In genomic region chr19:59114152-59114551, GRCm38 (mm10) we compare ENCODE assay signal across 13 mouse cellular contexts. TPM values are rescaled to one million over a fixed set of nuclear protein-coding genes. Genes with fewer than 3 reads are reported as not detected.
DNase-seq lines count a peak whose midpoint lies in the region; ATAC-seq and TF ChIP-seq lines count a peak whose summit lies in the region.
"Had no signal": no experiment of that assay in that cellular context is flagged by ENCODE, and none has a peak within 500 bp of the region (broad histone marks: within the 10 kb centered on the region; RNA-seq: fewer than 3 reads in every experiment).

No protein-coding gene starts in this region.

- no peak for TF ChIP-seq RAD21 in MEL (IDR thresholded peaks at IDR 0.05; ENCODE audit: low read depth, low read length)

- H3K9me3 ChIP-seq in lung, postnatal 0 days (ENCODE audit: low read length), result no peaks in the 10 kb centered on the region
- no peaks in the 10 kb centered on the region for H3K9me3 ChIP-seq in MEL (replicated peaks; ENCODE audit: insufficient read depth, low read length)
- no peaks in the 10 kb centered on the region for H3K9me3 ChIP-seq in embryonic facial prominence, embryonic 14.5 days (ENCODE audit: control insufficient read depth, low read length)
- H3K9me3 ChIP-seq in stomach, embryonic 14.5 days (ENCODE audit: control insufficient read depth, low read depth, low read length), result no peaks in the 10 kb centered on the region
- H3K9me3 ChIP-seq in forebrain, embryonic 10.5 days, result no peaks in the 10 kb centered on the region
- H3K9me3 ChIP-seq: forebrain, embryonic 13.5 days; neural tube, embryonic 13.5 days had no signal

- no peak overlapping the region for H3K4me3 ChIP-seq in lung, postnatal 0 days (ENCODE audit: low read depth, low read length)
- peak overlapping the region; percentile 45 to 71 for H3K4me3 ChIP-seq in MEL (ENCODE audit: control insufficient read depth in 1 of 2, insufficient read depth in 1 of 2, low read depth in 2 of 2, low read length in 2 of 2)
- peak overlapping the region; percentile 9; the same call in 1 of the 2 replicates for H3K4me3 ChIP-seq in embryonic facial prominence, embryonic 14.5 days (ENCODE audit: low read depth, low read length)
- H3K4me3 ChIP-seq in stomach, embryonic 14.5 days (ENCODE audit: low read depth, low read length), result no peak overlapping the region; the same call in 1 of the 2 replicates
- no peak overlapping the region for H3K4me3 ChIP-seq in forebrain, embryonic 10.5 days
- H3K4me3 ChIP-seq: forebrain, embryonic 13.5 days; neural tube, embryonic 13.5 days had no signal

- H3K4me1 ChIP-seq in lung, postnatal 0 days (ENCODE audit: insufficient read depth, low read depth, low read length), result no peaks in the 10 kb centered on the region
- no peaks in the 10 kb centered on the region for H3K4me1 ChIP-seq in MEL (ENCODE audit: control insufficient read depth in 1 of 2, insufficient read depth in 2 of 2, low read length in 2 of 2)
- no peaks in the 10 kb centered on the region for H3K4me1 ChIP-seq in embryonic facial prominence, embryonic 14.5 days (ENCODE audit: control insufficient read depth, insufficient read depth, low read length)
- no peaks in the 10 kb centered on the region for H3K4me1 ChIP-seq in stomach, embryonic 14.5 days (ENCODE audit: control insufficient read depth, insufficient read depth, low read length)
- peaks cover 14% of the 10 kb centered on the region for H3K4me1 ChIP-seq in forebrain, embryonic 10.5 days
- H3K4me1 ChIP-seq: forebrain, embryonic 13.5 days; neural tube, embryonic 13.5 days had no signal

- H3K36me3 ChIP-seq in lung, postnatal 0 days (ENCODE audit: insufficient read depth, low read length), result no peaks in the 10 kb centered on the region
- no peaks in the 10 kb centered on the region for H3K36me3 ChIP-seq in MEL (ENCODE audit: control insufficient read depth in 1 of 2, insufficient read depth in 2 of 2, low read length in 2 of 2)
- H3K36me3 ChIP-seq in embryonic facial prominence, embryonic 14.5 days (ENCODE audit: control insufficient read depth, insufficient read depth, low read length), result no peaks in the 10 kb centered on the region
- no peaks in the 10 kb centered on the region for H3K36me3 ChIP-seq in stomach, embryonic 14.5 days (ENCODE audit: control insufficient read depth, insufficient read depth, low read length)
- no peaks in the 10 kb centered on the region for H3K36me3 ChIP-seq in forebrain, embryonic 10.5 days (replicated peaks)
- H3K36me3 ChIP-seq: neural tube, embryonic 13.5 days had no signal

- no peak for TF ChIP-seq EP300 in lung, postnatal 0 days (IDR thresholded peaks at IDR 0.05)
- no peak for TF ChIP-seq EP300 in MEL (IDR thresholded peaks at IDR 0.05; ENCODE audit: low read depth in 1 of 2, low read length in 2 of 2)

- DNase-seq in lung, postnatal 0 days (ENCODE audit: low spot score), result peak; percentile 12
- DNase-seq in lung, postnatal 14 days, result no peak
- DNase-seq in MEL (ENCODE audit: low read depth, low spot score), result no peak
- no peak for DNase-seq in embryonic facial prominence, embryonic 14.5 days (ENCODE audit: low spot score)
- no peak for DNase-seq in forebrain, embryonic 10.5 days (ENCODE audit: extremely low spot score, low spot score)
- no peak for DNase-seq in adrenal gland, adult 2 months
- DNase-seq: kidney, postnatal 14 days had no signal

- TF ChIP-seq CTCF in lung, postnatal 0 days (IDR thresholded peaks at IDR 0.05), result no peak
- TF ChIP-seq CTCF in MEL (IDR thresholded peaks at IDR 0.05 in 2 of 3, conservative IDR thresholded peaks at IDR 0.05 in 1 of 3; ENCODE audit: control insufficient read depth in 1 of 3, insufficient read depth in 1 of 3, low read depth in 2 of 3, low read length in 3 of 3, poor library complexity in 1 of 3, severe bottlenecking in 1 of 3), result no peak

- no peak overlapping the region for H3K9ac ChIP-seq in lung, postnatal 0 days (replicated peaks; ENCODE audit: low read depth)
- H3K9ac ChIP-seq in MEL (ENCODE audit: control insufficient read depth, low read depth, low read length, poor library complexity, severe bottlenecking), result no peak overlapping the region
- H3K9ac ChIP-seq in embryonic facial prominence, embryonic 14.5 days (ENCODE audit: low read depth, low read length), result no peak overlapping the region
- no peak overlapping the region for H3K9ac ChIP-seq in stomach, embryonic 14.5 days (replicated peaks; ENCODE audit: low read depth, low read length)
- H3K9ac ChIP-seq: forebrain, embryonic 13.5 days; neural tube, embryonic 13.5 days had no signal

- no peak for ATAC-seq in lung, postnatal 0 days
- no peak for ATAC-seq in embryonic facial prominence, embryonic 14.5 days (ENCODE audit: low read depth)
- ATAC-seq in stomach, embryonic 14.5 days (ENCODE audit: insufficient number of reproducible peaks, insufficient read depth, low FRiP score, low read depth), result no peak
- ATAC-seq: forebrain, embryonic 13.5 days had no signal

- TF ChIP-seq POLR2A in MEL (IDR thresholded peaks at IDR 0.05; ENCODE audit: control insufficient read depth in 1 of 2, insufficient read depth in 1 of 2, low read depth in 1 of 2, low read length in 2 of 2, poor library complexity in 1 of 2), result no peak

- WGBS in lung, postnatal 0 days, result 44% methylated on average over 4 of the region's 4 CpGs
- 51% methylated on average over 4 of the region's 4 CpGs for WGBS in embryonic facial prominence, embryonic 14.5 days
- WGBS in stomach, embryonic 14.5 days, result 48% methylated on average over 4 of the region's 4 CpGs
- 79% methylated on average over 4 of the region's 4 CpGs for WGBS in forebrain, embryonic 10.5 days

- H3K27ac ChIP-seq in lung, postnatal 0 days (ENCODE audit: low read length), result no peak overlapping the region
- H3K27ac ChIP-seq in MEL (ENCODE audit: control insufficient read depth, low read depth, low read length), result no peak overlapping the region
- H3K27ac ChIP-seq in embryonic facial prominence, embryonic 14.5 days (replicated peaks; ENCODE audit: low read depth, low read length), result no peak overlapping the region
- no peak overlapping the region for H3K27ac ChIP-seq in stomach, embryonic 14.5 days (ENCODE audit: low read length)
- no peak overlapping the region for H3K27ac ChIP-seq in forebrain, embryonic 10.5 days
- H3K27ac ChIP-seq: forebrain, embryonic 13.5 days; neural tube, embryonic 13.5 days had no signal

- peak overlapping the region; percentile 25; the same call in 1 of the 2 replicates for H3K4me2 ChIP-seq in lung, postnatal 0 days (replicated peaks; ENCODE audit: low read depth, low read length)
- H3K4me2 ChIP-seq in embryonic facial prominence, embryonic 14.5 days (ENCODE audit: low read depth, low read length), result peak overlapping the region; percentile 34
- peak overlapping the region; percentile 25; the same call in 1 of the 2 replicates for H3K4me2 ChIP-seq in stomach, embryonic 14.5 days (replicated peaks; ENCODE audit: low read depth, low read length)
- H3K4me2 ChIP-seq: forebrain, embryonic 13.5 days; neural tube, embryonic 13.5 days had no signal

- no peaks in the 10 kb centered on the region for H3K79me2 ChIP-seq in MEL (ENCODE audit: control insufficient read depth, insufficient read depth, low read length, poor library complexity)

- no peaks in the 10 kb centered on the region for H3K27me3 ChIP-seq in lung, postnatal 0 days (replicated peaks; ENCODE audit: insufficient read depth, low read length)
- no peaks in the 10 kb centered on the region for H3K27me3 ChIP-seq in MEL (ENCODE audit: control insufficient read depth in 1 of 2, insufficient read depth in 2 of 2, low read length in 2 of 2)
- H3K27me3 ChIP-seq in embryonic facial prominence, embryonic 14.5 days (replicated peaks; ENCODE audit: control insufficient read depth, insufficient read depth, low read length), result no peaks in the 10 kb centered on the region
- H3K27me3 ChIP-seq in stomach, embryonic 14.5 days (ENCODE audit: control insufficient read depth, insufficient read depth, low read length), result no peaks in the 10 kb centered on the region
- peaks cover 42% of the 10 kb centered on the region for H3K27me3 ChIP-seq in forebrain, embryonic 10.5 days (ENCODE audit: poor library complexity, severe bottlenecking)

TF ChIP-seq in MEL, 35 proteins besides CTCF, POLR2A, EP300 and RAD21 (continues in another document):
- TF ChIP-seq GABPA (IDR thresholded peaks at IDR 0.05; ENCODE audit: low read depth, low read length), result no peak
- TF ChIP-seq POLR2AphosphoS2 (IDR thresholded peaks at IDR 0.05; ENCODE audit: low read length), result no peak
- no peak for TF ChIP-seq POLR2AphosphoS5 (IDR thresholded peaks at IDR 0.05; ENCODE audit: borderline replicate concordance, low read depth, low read length)
- no peak for TF ChIP-seq ZMIZ1 (IDR thresholded peaks at IDR 0.05; ENCODE audit: low read depth, low read length)
- no peak for TF ChIP-seq KAT2A (conservative IDR thresholded peaks at IDR 0.05; ENCODE audit: low read depth, low read length)
- no peak for TF ChIP-seq HCFC1 (IDR thresholded peaks at IDR 0.05; ENCODE audit: low read depth, low read length)
- TF ChIP-seq USF2 (IDR thresholded peaks at IDR 0.05; ENCODE audit: borderline replicate concordance in 1 of 2, insufficient read depth in 1 of 2, low read depth in 1 of 2, low read length in 2 of 2), result no peak

RNA-seq across cellular contexts. Expression of gene Shtn1, which starts 38.3 kb away (rescaled TPM):
- 8.8 and 9.0 TPM in 2 replicates for polyA plus RNA-seq in lung, postnatal 0 days (2015; fragmentation: Nextera tagmentation; extraction: Ambion mirVana)
- 0.10 TPM in 1 of 2 replicates, not detected in the other for total RNA-seq in MEL (2012; rRNA removed)
- polyA plus RNA-seq in MEL (2012; ENCODE audit: insufficient read depth in 1 of 2, insufficient read length in 2 of 2, low read depth in 1 of 2, low replicate concordance in 2 of 2, missing spikeins in 1 of 2), result under 1 TPM in 1 of 2 experiments, not detected in 1; 0.17 TPM
- 6.9 and 7.0 TPM in 2 replicates for polyA plus RNA-seq in embryonic facial prominence, embryonic 14.5 days (2014; fragmentation: Nextera tagmentation; extraction: Ambion mirVana)
- polyA plus RNA-seq in stomach, embryonic 14.5 days (2014; fragmentation: Nextera tagmentation; extraction: Ambion mirVana), result 9.9 and 11.8 TPM in 2 replicates
- polyA plus RNA-seq in forebrain, embryonic 10.5 days (2016; fragmentation: Nextera tagmentation; extraction: Ambion mirVana), result 4.1 and 4.7 TPM in 2 replicates
- total RNA-seq in adrenal gland, adult 2 months (2021), result 10 to 100 TPM; 19.8 to 20.5 TPM
- polyA plus RNA-seq in adrenal gland, adult 2 months (2012; rRNA removed), result 1.9 and 2.5 TPM in 2 replicates

RNA-seq across cellular contexts. Expression of gene Vax1, which starts 55.7 kb away (rescaled TPM):
- not detected in 2 replicates for polyA plus RNA-seq in lung, postnatal 0 days (2015; fragmentation: Nextera tagmentation; extraction: Ambion mirVana)
- not detected in 2 replicates for total RNA-seq in MEL (2012; rRNA removed)
- not detected for polyA plus RNA-seq in MEL (2012; ENCODE audit: insufficient read depth in 1 of 2, insufficient read length in 2 of 2, low read depth in 1 of 2, low replicate concordance in 2 of 2, missing spikeins in 1 of 2)
- polyA plus RNA-seq in embryonic facial prominence, embryonic 14.5 days (2014; fragmentation: Nextera tagmentation; extraction: Ambion mirVana), result 0.26 TPM in 1 of 2 replicates, not detected in the other
- polyA plus RNA-seq in stomach, embryonic 14.5 days (2014; fragmentation: Nextera tagmentation; extraction: Ambion mirVana), result not detected in 2 replicates
- 0.50 and 1.0 TPM in 2 replicates for polyA plus RNA-seq in forebrain, embryonic 10.5 days (2016; fragmentation: Nextera tagmentation; extraction: Ambion mirVana)
- not detected for total RNA-seq in adrenal gland, adult 2 months (2021)
- polyA plus RNA-seq in adrenal gland, adult 2 months (2012; rRNA removed), result not detected in 2 replicates
- total RNA-seq: gastrocnemius, postnatal 4 days; megakaryocyte-erythroid progenitor cell, adult 5-6 weeks had no signal
- polyA plus RNA-seq: hindbrain, embryonic 11.5 days; neural tube, embryonic 13.5 days had no signal

Comparison
In these comparisons a context has a peak if more than half of its experiments do, and no peak if none do; other contexts are left out.
1. H3K4me3 ChIP-seq: peak in MEL (2 of 2) and embryonic facial prominence, embryonic 14.5 days (single experiment); none in lung, postnatal 0 days (single experiment), stomach, embryonic 14.5 days (single experiment) and forebrain, embryonic 10.5 days (single experiment).
2. Peak in every context shown above with its lines, with median percentiles within 50 percentile points of each other: H3K4me2 ChIP-seq.